Mouse (Mus musculus) midbrain, postnatal 0 days (tissue): ENCODE measurements at regions not wholly inside any gene's neighbourhood (a gene's known extent, or its start where the extent isn't known, plus 50 kb on each side); places are given as distances from the start of the nearest gene placed in this dataset.

Experiments
- ATAC-seq: fragments of 200-750 bp; cut with Nextera tagmentation; 2 replicates; pipeline ENCODE4 v1.8.0; 2017; ENCODE audit warnings: moderate number of reproducible peaks, mild to moderate bottlenecking, moderate TSS enrichment, moderate library complexity; ENCODE audit not compliant: low FRiP score
- DNase-seq: peaks from one replicate; pipeline ENCODE4 v3.0.0-alpha.2; 2015; ENCODE audit warnings: low spot score
- H3K27ac ChIP-seq: fragments of 300-500 bp; sonication (generic); 2 replicates; pipeline ENCODE4 v1.5.1; 2014; ENCODE audit warnings: low read depth, mild to moderate bottlenecking, low read length, mixed read lengths
- H3K27me3 ChIP-seq: fragments of 300-500 bp; sonication (generic); 2 replicates; pipeline ENCODE4 v1.6.1; 2014; ENCODE audit warnings: low read length, control low read depth, mixed read lengths; ENCODE audit not compliant: insufficient read depth
- H3K36me3 ChIP-seq: fragments of 300-500 bp; sonication (generic); 2 replicates; pipeline ENCODE4 v1.6.1; 2014; ENCODE audit warnings: low read length, control low read depth, mixed read lengths; ENCODE audit not compliant: insufficient read depth
- H3K4me1 ChIP-seq: fragments of 300-500 bp; sonication (generic); 2 replicates; pipeline ENCODE4 v1.6.1; 2014; ENCODE audit warnings: mild to moderate bottlenecking, control low read depth, antibody characterized with exemption, low read length, mixed read lengths; ENCODE audit not compliant: insufficient read depth
- H3K4me2 ChIP-seq: fragments of 300-500 bp; sonication (generic); 2 replicates; pipeline ENCODE4 v1.6.1; 2014; ENCODE audit warnings: low read depth, mild to moderate bottlenecking, low read length, mixed read lengths; ENCODE audit not compliant: poor library complexity, severe bottlenecking
- H3K4me3 ChIP-seq: fragments of 300-500 bp; sonication (generic); 2 replicates; pipeline ENCODE4 v1.5.1; 2014; ENCODE audit warnings: low read depth, mild to moderate bottlenecking, low read length, moderate library complexity
- H3K9ac ChIP-seq: fragments of 300-500 bp; sonication (generic); replicated peaks from 2 replicates; pipeline ENCODE4 v1.6.1; 2014; ENCODE audit warnings: mild to moderate bottlenecking, low read length, moderate library complexity, mixed read lengths; ENCODE audit not compliant: poor library complexity, severe bottlenecking
- H3K9me3 ChIP-seq: fragments of 300-500 bp; sonication (generic); 2 replicates; pipeline ENCODE4 v1.6.1; 2016; ENCODE audit warnings: low read length, control low read depth
- CTCF ChIP-seq: IDR thresholded peaks from 2 replicates; pipeline ENCODE4 v1.5.1; 2016; ENCODE audit warnings: antibody characterized with exemption, mild to moderate bottlenecking
- WGBS: fragments of 180-500 bp; shearing (Covaris S2); extraction: QIAGEN DNeasy Blood & Tissue Kit; methylation state at CpG from one replicate; pipeline ENCODE4 v1.1.7; 2014; 5-methylcytosine and 5-hydroxymethylcytosine counted together

GRCm38 (mm10) chr1:35642595-35642994 lies 425.6 kb upstream of the Hs6st1 start:
- no peak for TF ChIP-seq CTCF
- WGBS: 53% methylated on average over 7 of the region's 7 CpGs
- Histone ChIP-seq H3K27ac (no peak overlapping the region), H3K27me3 (no peaks in the 10 kb centered on the region), H3K4me2 (no peak overlapping the region), H3K36me3 (no peaks in the 10 kb centered on the region), H3K4me3 (no peak overlapping the region), H3K4me1 (0 out of 2 replicates have a peak, but pooled peaks cover 3% of the 10 kb centered on the region), H3K9me3 (no peaks in the 10 kb centered on the region), H3K9ac (no peak overlapping the region)
- DNase-seq: no peak
- no peak for ATAC-seq

- ATAC-seq: no peak
- WGBS: 40% methylated on average over 13 of the region's 13 CpGs
- Histone ChIP-seq H3K4me3 (no peak overlapping the region), H3K9ac (no peak overlapping the region), H3K4me2 (no peak overlapping the region), H3K27ac (no peak overlapping the region), H3K9me3 (no peaks in the 10 kb centered on the region), H3K4me1 (no peaks in the 10 kb centered on the region), H3K27me3 (no peaks in the 10 kb centered on the region), H3K36me3 (no peaks in the 10 kb centered on the region)
- TF ChIP-seq CTCF: no peak
- peak; percentile 64 for DNase-seq
Observed at GRCm38 (mm10) chr1:35653119-35653956, 414.9 kb upstream of the Hs6st1 start.

- no peak for TF ChIP-seq CTCF
- Histone ChIP-seq H3K9me3 (no peaks in the 10 kb centered on the region), H3K36me3 (no peaks in the 10 kb centered on the region), H3K4me1 (no peaks in the 10 kb centered on the region), H3K27ac (no peak overlapping the region), H3K27me3 (no peaks in the 10 kb centered on the region), H3K4me3 (no peak overlapping the region), H3K4me2 (no peak overlapping the region), H3K9ac (no peak overlapping the region)
- DNase-seq (no peak), ATAC-seq (no peak)
- WGBS: 82% methylated on average over 4 of the region's 4 CpGs
Observed at GRCm38 (mm10) chr1:35663006-35663405, 405.2 kb upstream of the Hs6st1 start.

- ATAC-seq: no peak
- Histone ChIP-seq H3K4me3 (no peak overlapping the region), H3K36me3 (no peaks in the 10 kb centered on the region), H3K9ac (no peak overlapping the region), H3K9me3 (no peaks in the 10 kb centered on the region), H3K4me2 (no peak overlapping the region), H3K27ac (no peak overlapping the region), H3K27me3 (no peaks in the 10 kb centered on the region), H3K4me1 (no peaks in the 10 kb centered on the region)
- TF ChIP-seq CTCF: no peak
- WGBS: 87% methylated on average over 4 of the region's 4 CpGs
- DNase-seq: no peak
Observed at GRCm38 (mm10) chr1:35673524-35673923, 394.7 kb upstream of the Hs6st1 start.

- DNase-seq (no peak), ATAC-seq (no peak)
- Histone ChIP-seq H3K36me3 (no peaks in the 10 kb centered on the region), H3K27me3 (no peaks in the 10 kb centered on the region), H3K4me2 (no peak overlapping the region), H3K9me3 (no peaks in the 10 kb centered on the region), H3K4me1 (no peaks in the 10 kb centered on the region), H3K27ac (no peak overlapping the region), H3K9ac (no peak overlapping the region), H3K4me3 (no peak overlapping the region)
- no peak for TF ChIP-seq CTCF
- 88% methylated on average over 1 of the region's 1 CpGs for WGBS
Observed at GRCm38 (mm10) chr1:35673992-35674391, 394.2 kb upstream of the Hs6st1 start.

- Histone ChIP-seq H3K27me3 (no peaks in the 10 kb centered on the region), H3K27ac (no peak overlapping the region), H3K9me3 (no peaks in the 10 kb centered on the region), H3K9ac (no peak overlapping the region), H3K4me1 (no peaks in the 10 kb centered on the region), H3K36me3 (no peaks in the 10 kb centered on the region), H3K4me2 (no peak overlapping the region), H3K4me3 (no peak overlapping the region)
- peak; percentile 65 for DNase-seq
- no peak for TF ChIP-seq CTCF
- no peak for ATAC-seq
- WGBS: 66% methylated on average over 8 of the region's 8 CpGs
Observed at GRCm38 (mm10) chr1:35682511-35682949, 385.7 kb upstream of the Hs6st1 start.
